ENCODE assay signal across 8 mouse cellular contexts in genomic region chr3:144380921-144381320, GRCm38 (mm10).
DNase-seq lines count a peak whose midpoint lies in the region; ATAC-seq and TF ChIP-seq lines count a peak whose summit lies in the region.

No protein-coding gene starts in this region.

- no peaks in the 10 kb centered on the region for H3K9me3 ChIP-seq in G1E (replicated peaks)
- H3K9me3 ChIP-seq in forebrain, postnatal 0 days (ENCODE audit: low read length) = no peaks in the 10 kb centered on the region
- no peaks in the 10 kb centered on the region for H3K9me3 ChIP-seq in hindbrain, embryonic 10.5 days

- no peak overlapping the region for H3K27ac ChIP-seq in forebrain, postnatal 0 days (ENCODE audit: low read depth, low read length)
- peak overlapping the region; percentile 78 for H3K27ac ChIP-seq in hindbrain, embryonic 10.5 days

- 3% methylated on average over 18 of the region's 18 CpGs for WGBS in forebrain, postnatal 0 days
- WGBS in hindbrain, embryonic 10.5 days = 2% methylated on average over 18 of the region's 18 CpGs

- 0 out of 2 replicates have a peak overlapping the region, but pooled peaks have one; percentile 4 for H3K9ac ChIP-seq in forebrain, postnatal 0 days

- no peak for TF ChIP-seq CTCF in G1E (IDR thresholded peaks at IDR 0.05; ENCODE audit: low read depth, low read length)
- TF ChIP-seq CTCF in forebrain, postnatal 0 days (IDR thresholded peaks at IDR 0.05; ENCODE audit: low read depth) = peak; percentile 74

- no peak for DNase-seq in G1E (ENCODE audit: low spot score)
- peak; percentile 9 for DNase-seq in cerebellum, adult 11-12 months
- DNase-seq in forebrain, postnatal 0 days = peak; percentile 61
- peak; percentile 84 for DNase-seq in hindbrain, embryonic 10.5 days (ENCODE audit: low spot score)
- DNase-seq in layer of hippocampus, adult 9-11 months = peak; percentile 37
- DNase-seq in lung, postnatal 4 days = peak; percentile 88 to 91
- DNase-seq in retina, postnatal 1 day = peak; percentile 84
- DNase-seq in urinary bladder, adult 2 months (ENCODE audit: low spot score) = peak; percentile 69

- no peaks in the 10 kb centered on the region for H3K36me3 ChIP-seq in G1E (replicated peaks)
- no peaks in the 10 kb centered on the region for H3K36me3 ChIP-seq in forebrain, postnatal 0 days (ENCODE audit: insufficient read depth)
- no peaks in the 10 kb centered on the region for H3K36me3 ChIP-seq in hindbrain, embryonic 10.5 days

- H3K27me3 ChIP-seq in G1E (ENCODE audit: insufficient read depth, low read length) = peaks cover 7% of the 10 kb centered on the region
- H3K27me3 ChIP-seq in forebrain, postnatal 0 days (ENCODE audit: insufficient read depth, low read length) = peaks cover 5% of the 10 kb centered on the region
- no peaks in the 10 kb centered on the region for H3K27me3 ChIP-seq in hindbrain, embryonic 10.5 days (ENCODE audit: insufficient read depth, poor library complexity, severe bottlenecking)

- H3K4me2 ChIP-seq in forebrain, postnatal 0 days (ENCODE audit: low read depth) = peak overlapping the region; percentile 29

- peak overlapping the region; percentile 8; the same call in 1 of the 2 replicates for H3K4me3 ChIP-seq in G1E (ENCODE audit: low read depth, low read length)
- no peak overlapping the region for H3K4me3 ChIP-seq in forebrain, postnatal 0 days (ENCODE audit: low read depth, low read length)
- peak overlapping the region; percentile 38 for H3K4me3 ChIP-seq in hindbrain, embryonic 10.5 days

- ATAC-seq in G1E (ENCODE audit: extremely low read depth, insufficient number of reproducible peaks, low FRiP score, poor library complexity, severe bottlenecking) = no peak
- peak; percentile 91 for ATAC-seq in forebrain, postnatal 0 days

- H3K4me1 ChIP-seq in G1E (ENCODE audit: insufficient read depth, low read depth, low read length) = peaks cover 18% of the 10 kb centered on the region
- H3K4me1 ChIP-seq in forebrain, postnatal 0 days (ENCODE audit: insufficient read depth) = peaks cover 11% of the 10 kb centered on the region; the same call in 1 of the 2 replicates
- peaks cover 41% of the 10 kb centered on the region for H3K4me1 ChIP-seq in hindbrain, embryonic 10.5 days (replicated peaks)
